Mouse (Mus musculus) forebrain, embryonic 15.5 days (tissue): ENCODE results near the gene Cebpb. TPM values are rescaled to one million over a fixed set of nuclear protein-coding genes. Genes with fewer than 3 reads are reported as not detected.
A peak's percentile ranks its signal among the peaks of the same experiment; 100 is the strongest.
"Not testable (repeated sequence)": the region's sequence is repeated elsewhere in the genome, so short reads cannot be mapped to it uniquely, and the experiment has no call there.

Experiments
- ATAC-seq: fragments of 200-750 bp; cut with Nextera tagmentation; replicated peaks from 2 replicates; pipeline ENCODE4 v1.8.0; 2017; ENCODE audit warnings: mild to moderate bottlenecking, moderate TSS enrichment, moderate library complexity
- H3K27ac ChIP-seq: fragments of 300-500 bp; sonication (generic); replicated peaks from 2 replicates; pipeline ENCODE4 v1.5.1; 2015; ENCODE audit warnings: mild to moderate bottlenecking, inconsistent platforms
- H3K27me3 ChIP-seq: fragments of 300-500 bp; sonication (generic); 2 replicates; pipeline ENCODE4 v1.6.1; 2015; ENCODE audit warnings: inconsistent platforms
- H3K36me3 ChIP-seq: fragments of 300-500 bp; sonication (generic); 2 replicates; pipeline ENCODE4 v1.6.1; 2015; ENCODE audit warnings: mild to moderate bottlenecking, inconsistent platforms
- H3K4me1 ChIP-seq: fragments of 300-500 bp; sonication (generic); 2 replicates; pipeline ENCODE4 v1.6.1; 2015; ENCODE audit warnings: inconsistent platforms
- H3K4me2 ChIP-seq: fragments of 300-500 bp; sonication (generic); replicated peaks from 2 replicates; pipeline ENCODE4 v1.6.1; 2015; ENCODE audit warnings: mild to moderate bottlenecking, inconsistent platforms
- H3K4me3 ChIP-seq: fragments of 300-500 bp; sonication (generic); 2 replicates; pipeline ENCODE4 v1.5.1; 2015; ENCODE audit warnings: mild to moderate bottlenecking, inconsistent platforms
- H3K9ac ChIP-seq: fragments of 300-500 bp; sonication (generic); replicated peaks from 2 replicates; pipeline ENCODE4 v1.6.1; 2015; ENCODE audit warnings: mild to moderate bottlenecking, inconsistent platforms
- H3K9me3 ChIP-seq: fragments of 300-500 bp; sonication (generic); 2 replicates; pipeline ENCODE4 v1.6.1; 2016; ENCODE audit warnings: inconsistent platforms
- WGBS: fragments of 180-500 bp; shearing (Covaris S2); methylation state at CpG from one replicate; pipeline ENCODE4 v1.1.7; 2015; ENCODE audit warnings: mixed read lengths; 5-methylcytosine and 5-hydroxymethylcytosine counted together
- polyA plus RNA-seq: library from polyadenylated mRNA; unstranded; fragments of >200 nt; fragmentation: Nextera tagmentation; extraction: Ambion mirVana; gene quantifications from 2 replicates; pipeline ENCODE4 v1.2.1, GENCODE M21; 2015

The Cebpb gene
- 1.6 and 1.8 TPM in 2 replicates for polyA plus RNA-seq

DNA sequence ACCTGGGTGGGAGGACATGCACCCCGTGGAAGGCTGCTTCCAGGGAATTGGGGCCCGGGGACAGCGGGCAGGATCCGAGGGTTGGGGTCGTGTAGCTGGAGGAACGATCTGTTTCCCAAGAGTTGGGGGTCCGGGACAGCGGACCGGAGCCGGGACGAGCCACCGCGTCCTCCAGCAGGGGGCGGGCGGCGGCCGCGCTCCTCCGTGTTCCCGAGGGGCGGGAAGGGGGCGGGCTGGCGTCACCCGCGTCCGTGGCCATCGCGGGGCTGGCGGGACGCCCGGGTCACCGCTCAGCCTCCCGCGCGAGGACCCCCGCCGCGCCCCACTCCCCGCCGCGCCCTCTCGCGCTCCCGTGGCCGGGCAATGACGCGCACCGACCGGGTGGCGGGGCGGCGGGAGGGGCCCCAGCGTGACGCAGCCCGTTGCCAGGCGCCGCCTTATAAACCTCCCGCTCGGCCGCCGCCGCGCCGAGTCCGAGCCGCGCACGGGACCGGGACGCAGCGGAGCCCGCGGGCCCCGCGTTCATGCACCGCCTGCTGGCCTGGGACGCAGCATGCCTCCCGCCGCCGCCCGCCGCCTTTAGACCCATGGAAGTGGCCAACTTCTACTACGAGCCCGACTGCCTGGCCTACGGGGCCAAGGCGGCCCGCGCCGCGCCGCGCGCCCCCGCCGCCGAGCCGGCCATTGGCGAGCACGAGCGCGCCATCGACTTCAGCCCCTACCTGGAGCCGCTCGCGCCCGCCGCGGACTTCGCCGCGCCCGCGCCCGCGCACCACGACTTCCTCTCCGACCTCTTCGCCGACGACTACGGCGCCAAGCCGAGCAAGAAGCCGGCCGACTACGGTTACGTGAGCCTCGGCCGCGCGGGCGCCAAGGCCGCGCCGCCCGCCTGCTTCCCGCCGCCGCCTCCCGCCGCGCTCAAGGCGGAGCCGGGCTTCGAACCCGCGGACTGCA lies at the start of gene Cebpb:
Gene Cebpb (plus strand): TSS at position 418 of the 954 bp plus-strand sequence.
- Histone ChIP-seq H3K4me2 (peak within 1 kb of the TSS; percentile 87), H3K27me3 (peaks cover 28% of the 10 kb centered on the region), H3K9me3 (no peaks in the 10 kb centered on the region), H3K4me1 (peaks cover 11% of the 10 kb centered on the region), H3K36me3 (no peaks in the 10 kb centered on the region), H3K27ac (no peak within 1 kb of the TSS), H3K4me3 (peak within 1 kb of the TSS; percentile 62), H3K9ac (peak within 1 kb of the TSS; percentile 43)
- 0% methylated on average over 116 of the region's 147 CpGs for WGBS
- peak; percentile 59 for ATAC-seq

DNA sequence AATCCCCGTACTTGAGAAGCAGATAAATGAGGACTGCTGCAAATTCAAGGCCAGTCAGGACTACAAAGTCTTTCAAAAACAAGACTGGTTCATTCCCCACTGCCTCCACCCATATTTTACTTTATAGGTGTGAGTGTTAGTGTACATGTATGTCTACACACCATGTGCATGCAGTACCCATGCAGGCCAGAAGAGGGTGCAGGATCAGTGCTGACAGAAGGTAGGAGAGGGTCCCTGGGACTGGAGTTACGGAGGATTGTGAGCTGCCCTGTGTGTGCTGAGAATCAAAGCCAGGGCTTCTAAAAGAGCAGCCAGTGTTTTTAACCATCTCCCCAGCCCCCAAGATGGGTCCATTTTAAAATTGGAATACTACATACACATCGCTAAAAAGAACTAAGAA lies 48.4 kb upstream of the Cebpb start:
- WGBS: 74% methylated on average over 3 of the region's 3 CpGs
- no peak for ATAC-seq
- no peaks in the 10 kb centered on the region for H3K9me3 ChIP-seq

DNA sequence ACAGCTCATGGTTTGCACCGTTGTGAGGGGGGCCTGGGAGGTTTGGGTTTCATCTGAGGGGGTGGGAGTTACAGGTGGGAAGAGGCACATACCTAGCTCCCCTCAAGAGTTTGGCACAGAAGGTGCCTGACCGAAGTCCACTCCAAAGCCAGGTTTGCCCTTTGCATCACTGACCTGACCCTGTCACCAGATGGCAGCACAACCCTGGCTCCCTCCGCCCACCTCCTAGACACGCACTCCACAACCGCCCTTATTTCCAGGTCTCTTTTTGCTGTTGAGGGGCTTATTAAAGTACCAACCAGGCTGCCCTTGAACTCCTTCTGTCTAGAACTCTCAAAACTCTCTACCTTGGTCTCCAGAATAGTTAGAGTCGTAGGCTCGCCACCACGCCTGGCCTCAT lies 47.4 kb upstream of the Cebpb start:
- H3K4me2 ChIP-seq: no peak overlapping the region
- no peak overlapping the region for H3K4me3 ChIP-seq
- ATAC-seq: no peak
- H3K4me1 ChIP-seq: no peaks in the 10 kb centered on the region
- no peaks in the 10 kb centered on the region for H3K9me3 ChIP-seq
- no peaks in the 10 kb centered on the region for H3K27me3 ChIP-seq
- no peak overlapping the region for H3K27ac ChIP-seq
- no peaks in the 10 kb centered on the region for H3K36me3 ChIP-seq
- 56% methylated on average over 8 of the region's 8 CpGs for WGBS
- no peak overlapping the region for H3K9ac ChIP-seq

More for the DNA sequence above, 48.4 kb upstream of the Cebpb start:
- no peaks in the 10 kb centered on the region for H3K27me3 ChIP-seq
- no peaks in the 10 kb centered on the region for H3K36me3 ChIP-seq
- no peak overlapping the region for H3K27ac ChIP-seq
- no peak overlapping the region for H3K9ac ChIP-seq
- H3K4me1 ChIP-seq: no peaks in the 10 kb centered on the region
- no peak overlapping the region for H3K4me2 ChIP-seq
- H3K4me3 ChIP-seq: no peak overlapping the region

DNA sequence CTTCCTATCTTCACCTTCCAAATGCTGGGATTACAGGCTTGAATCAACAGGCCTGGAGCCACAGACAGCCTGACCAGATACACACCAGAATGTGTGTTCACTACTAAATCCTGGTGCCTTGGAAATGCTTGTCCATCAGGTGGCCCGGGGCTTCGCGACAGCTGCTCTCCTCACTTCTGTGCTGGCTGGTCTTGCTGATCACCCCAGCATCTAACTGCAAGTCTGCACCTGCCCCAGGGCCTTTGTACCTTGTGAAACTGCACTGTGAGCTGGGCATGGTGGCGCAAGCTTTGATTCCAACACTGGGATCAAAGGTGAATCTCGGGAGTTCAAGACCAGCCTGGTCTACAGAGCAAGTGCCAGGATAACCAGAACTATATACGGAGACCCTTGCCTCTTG lies 46.6 kb upstream of the Cebpb start:
- H3K9ac ChIP-seq: no peak overlapping the region
- no peaks in the 10 kb centered on the region for H3K9me3 ChIP-seq
- no peak overlapping the region for H3K4me3 ChIP-seq
- WGBS: 93% methylated on average over 6 of the region's 6 CpGs
- no peaks in the 10 kb centered on the region for H3K4me1 ChIP-seq
- ATAC-seq: no peak
- H3K27me3 ChIP-seq: no peaks in the 10 kb centered on the region
- no peak overlapping the region for H3K27ac ChIP-seq
- no peaks in the 10 kb centered on the region for H3K36me3 ChIP-seq
- H3K4me2 ChIP-seq: no peak overlapping the region

DNA sequence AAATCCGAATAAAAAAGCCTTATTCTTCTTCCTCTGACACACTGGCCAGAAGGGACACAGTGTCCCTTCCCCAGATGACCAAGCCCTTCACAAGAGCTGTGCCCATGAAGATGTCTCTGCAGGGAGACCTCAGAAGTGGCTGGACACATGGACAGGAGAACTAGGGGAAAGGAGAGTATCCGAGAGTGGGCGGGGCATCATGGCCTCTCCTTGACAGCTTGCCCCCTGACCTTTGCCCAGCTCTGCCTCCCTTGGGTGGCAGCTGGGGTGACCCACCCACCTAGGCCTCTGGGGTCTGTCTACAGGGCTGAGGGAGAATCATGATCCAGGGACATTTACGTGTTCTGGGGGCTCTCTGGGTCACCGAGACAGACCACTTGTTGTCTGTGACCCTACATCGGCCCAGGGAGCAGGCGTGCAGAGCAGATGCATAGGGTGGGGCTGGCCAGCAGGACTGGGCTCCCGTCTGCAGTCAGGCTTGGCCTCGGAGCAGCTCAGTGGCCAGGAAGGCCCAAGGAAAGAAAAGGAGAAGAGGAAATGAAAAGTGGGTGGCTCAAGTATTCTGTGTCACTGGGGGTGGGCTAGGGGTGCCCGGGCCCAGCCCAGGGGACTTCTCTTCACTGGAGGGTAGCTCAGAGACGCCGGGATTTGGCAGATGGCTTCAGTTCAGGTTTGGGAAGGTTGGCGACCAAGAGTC lies 45.2 kb upstream of the Cebpb start:
- H3K4me2 ChIP-seq, H3K27ac ChIP-seq, H3K27me3 ChIP-seq, ATAC-seq, H3K4me3 ChIP-seq, H3K4me1 ChIP-seq, H3K9ac ChIP-seq, H3K36me3 ChIP-seq, H3K9me3 ChIP-seq: not testable (repeated sequence)
- 92% methylated on average over 13 of the region's 13 CpGs for WGBS

DNA sequence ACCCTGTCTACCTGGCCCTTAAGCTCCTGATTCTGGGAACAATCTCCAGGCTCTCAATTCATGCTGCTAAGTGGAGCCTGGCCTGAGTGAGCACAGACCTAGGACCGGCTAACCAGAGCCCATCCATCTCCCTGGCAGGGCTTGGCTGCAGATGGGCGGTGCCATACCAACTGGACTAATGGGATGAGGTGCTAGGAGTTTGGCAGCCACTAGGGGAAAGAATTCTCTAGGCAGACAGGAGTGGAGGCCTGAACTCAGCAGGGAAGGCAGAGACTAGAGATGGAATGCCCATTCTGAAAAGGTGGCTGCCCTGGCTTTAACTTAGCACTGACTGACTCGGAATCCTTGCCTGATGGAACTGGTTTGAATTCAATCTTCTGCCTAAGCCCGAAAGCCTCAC lies 42.3 kb upstream of the Cebpb start:
- 76% methylated on average over 4 of the region's 4 CpGs for WGBS
- H3K9me3 ChIP-seq: no peaks in the 10 kb centered on the region
- no peaks in the 10 kb centered on the region for H3K36me3 ChIP-seq
- H3K27ac ChIP-seq: no peak overlapping the region
- no peaks in the 10 kb centered on the region for H3K27me3 ChIP-seq
- H3K4me2 ChIP-seq: no peak overlapping the region
- no peak overlapping the region for H3K9ac ChIP-seq
- ATAC-seq: no peak
- no peak overlapping the region for H3K4me3 ChIP-seq
- H3K4me1 ChIP-seq: no peaks in the 10 kb centered on the region

DNA sequence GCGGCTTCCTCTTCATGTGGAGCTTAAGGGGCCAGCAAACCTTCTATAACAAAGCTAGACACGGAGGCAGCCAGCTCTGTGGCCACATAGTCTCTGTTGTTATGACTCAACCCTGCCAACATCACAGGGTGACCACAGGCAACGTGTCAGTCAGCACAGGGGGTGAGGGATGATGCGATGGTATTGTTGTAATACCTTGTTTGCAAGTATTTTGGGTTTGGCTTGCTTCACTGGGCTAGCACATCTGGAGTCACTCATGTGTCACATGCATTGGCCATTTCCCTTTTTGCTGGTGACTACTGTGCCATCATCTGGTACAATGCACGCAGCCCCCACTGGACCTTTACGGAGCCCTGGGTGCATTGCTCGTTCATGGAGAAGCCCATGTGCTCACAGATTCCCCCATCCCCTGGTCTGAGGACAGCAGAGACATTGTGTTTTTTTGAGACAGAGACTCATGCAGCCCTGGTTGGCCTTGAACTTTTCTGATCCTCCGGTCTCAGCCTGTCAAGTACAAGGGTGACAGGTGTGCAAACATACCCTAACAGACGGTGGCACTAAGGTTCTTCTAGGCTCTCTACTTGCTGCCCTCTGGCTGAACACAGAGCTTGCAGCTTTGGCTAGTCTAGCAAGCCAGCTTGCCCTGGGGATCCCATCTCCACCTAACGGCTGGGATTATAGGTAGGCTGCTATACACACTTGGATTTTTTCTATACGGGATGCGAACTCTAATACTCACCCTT lies 39.3 kb upstream of the Cebpb start:
- no peak for ATAC-seq
- no peak overlapping the region for H3K27ac ChIP-seq
- WGBS: 90% methylated on average over 12 of the region's 12 CpGs
- H3K4me3 ChIP-seq: no peak overlapping the region
- H3K4me1 ChIP-seq: no peaks in the 10 kb centered on the region
- H3K4me2 ChIP-seq: no peak overlapping the region
- H3K36me3 ChIP-seq: no peaks in the 10 kb centered on the region
- no peaks in the 10 kb centered on the region for H3K9me3 ChIP-seq
- H3K27me3 ChIP-seq: no peaks in the 10 kb centered on the region
- H3K9ac ChIP-seq: no peak overlapping the region

DNA sequence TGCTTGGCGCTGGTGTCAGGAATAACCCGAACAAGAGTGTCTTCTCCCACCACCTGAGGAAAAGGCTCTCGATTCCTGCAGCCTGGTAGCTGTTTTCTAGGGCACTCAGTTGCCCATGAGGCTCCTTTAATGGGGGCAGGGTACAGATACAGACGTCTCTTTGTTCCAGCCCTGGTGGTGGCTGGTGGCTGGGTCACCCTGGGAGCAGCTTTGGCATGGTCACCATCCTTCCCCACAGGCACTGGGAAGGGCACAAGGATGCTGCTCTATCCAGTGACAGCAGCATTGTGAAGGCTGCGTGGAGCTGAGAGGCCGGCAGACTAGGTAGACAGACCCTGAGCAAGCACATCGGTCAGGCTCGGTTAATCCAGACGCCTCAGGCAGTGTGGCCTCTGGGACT lies 37.1 kb upstream of the Cebpb start:
- Histone ChIP-seq H3K27me3 (no peaks in the 10 kb centered on the region), H3K27ac (no peak overlapping the region), H3K4me1 (no peaks in the 10 kb centered on the region), H3K36me3 (no peaks in the 10 kb centered on the region), H3K4me3 (no peak overlapping the region), H3K9ac (no peak overlapping the region), H3K9me3 (no peaks in the 10 kb centered on the region), H3K4me2 (no peak overlapping the region)
- no peak for ATAC-seq
- 81% methylated on average over 9 of the region's 9 CpGs for WGBS

DNA sequence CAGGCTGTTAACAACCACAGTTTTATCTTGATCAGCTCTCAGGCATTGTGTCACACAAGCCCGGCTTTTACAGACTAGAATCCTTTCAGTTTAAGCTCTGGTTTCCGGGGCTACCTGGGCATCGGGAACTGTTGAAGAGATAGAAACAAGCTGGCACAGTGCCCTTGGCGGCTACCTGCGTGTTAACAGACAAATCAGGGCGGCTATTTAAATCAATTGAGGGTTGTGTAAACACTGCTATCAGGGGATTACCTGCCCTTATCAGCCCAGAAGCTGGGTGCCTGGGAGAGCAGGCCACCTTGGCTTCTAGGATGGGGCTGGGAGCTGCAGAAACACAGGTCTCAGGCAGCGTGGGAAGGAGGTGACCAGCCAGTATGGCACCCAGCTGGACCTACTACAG lies 36.0 kb upstream of the Cebpb start:
- H3K9ac ChIP-seq: no peak overlapping the region
- no peaks in the 10 kb centered on the region for H3K27me3 ChIP-seq
- no peak for ATAC-seq
- no peak overlapping the region for H3K4me2 ChIP-seq
- H3K27ac ChIP-seq: no peak overlapping the region
- no peaks in the 10 kb centered on the region for H3K36me3 ChIP-seq
- H3K4me3 ChIP-seq: no peak overlapping the region
- no peaks in the 10 kb centered on the region for H3K9me3 ChIP-seq
- WGBS: 81% methylated on average over 7 of the region's 7 CpGs
- H3K4me1 ChIP-seq: no peaks in the 10 kb centered on the region

DNA sequence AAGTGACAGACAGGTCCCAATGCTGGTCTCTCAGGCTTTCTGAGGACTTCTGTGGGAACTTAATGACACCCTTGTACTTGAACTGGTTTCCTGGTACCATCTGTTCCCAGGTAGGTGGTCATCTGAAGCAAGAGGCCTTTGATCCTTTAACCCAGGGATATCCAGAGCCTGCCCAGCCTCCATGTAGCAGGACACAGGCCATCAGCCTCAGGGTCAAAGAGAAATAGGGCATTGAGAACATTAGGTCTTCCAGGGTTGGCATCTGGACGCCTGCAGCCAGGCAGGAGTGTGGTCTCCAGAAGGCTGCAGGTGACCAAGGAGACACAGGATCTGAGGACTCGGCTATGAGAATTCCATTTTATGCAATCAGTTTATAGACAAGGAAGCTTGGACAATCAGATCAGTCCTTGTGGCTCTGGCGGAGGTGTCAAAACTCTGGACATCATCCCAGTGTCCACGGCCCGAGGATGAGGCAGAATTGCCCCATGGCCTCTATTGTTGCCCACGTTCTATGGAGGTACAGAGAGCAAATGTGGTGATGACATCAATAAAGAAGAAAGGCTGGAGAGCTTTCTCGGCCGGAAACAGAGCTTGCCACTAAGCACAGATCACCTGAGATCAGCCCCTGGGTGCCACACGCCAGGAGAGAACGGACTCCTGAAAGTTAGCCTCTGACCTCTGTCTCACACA lies 33.7 kb upstream of the Cebpb start:
- no peak for ATAC-seq
- Histone ChIP-seq H3K4me3 (no peak overlapping the region), H3K4me1 (peaks cover 10% of the 10 kb centered on the region)

DNA sequence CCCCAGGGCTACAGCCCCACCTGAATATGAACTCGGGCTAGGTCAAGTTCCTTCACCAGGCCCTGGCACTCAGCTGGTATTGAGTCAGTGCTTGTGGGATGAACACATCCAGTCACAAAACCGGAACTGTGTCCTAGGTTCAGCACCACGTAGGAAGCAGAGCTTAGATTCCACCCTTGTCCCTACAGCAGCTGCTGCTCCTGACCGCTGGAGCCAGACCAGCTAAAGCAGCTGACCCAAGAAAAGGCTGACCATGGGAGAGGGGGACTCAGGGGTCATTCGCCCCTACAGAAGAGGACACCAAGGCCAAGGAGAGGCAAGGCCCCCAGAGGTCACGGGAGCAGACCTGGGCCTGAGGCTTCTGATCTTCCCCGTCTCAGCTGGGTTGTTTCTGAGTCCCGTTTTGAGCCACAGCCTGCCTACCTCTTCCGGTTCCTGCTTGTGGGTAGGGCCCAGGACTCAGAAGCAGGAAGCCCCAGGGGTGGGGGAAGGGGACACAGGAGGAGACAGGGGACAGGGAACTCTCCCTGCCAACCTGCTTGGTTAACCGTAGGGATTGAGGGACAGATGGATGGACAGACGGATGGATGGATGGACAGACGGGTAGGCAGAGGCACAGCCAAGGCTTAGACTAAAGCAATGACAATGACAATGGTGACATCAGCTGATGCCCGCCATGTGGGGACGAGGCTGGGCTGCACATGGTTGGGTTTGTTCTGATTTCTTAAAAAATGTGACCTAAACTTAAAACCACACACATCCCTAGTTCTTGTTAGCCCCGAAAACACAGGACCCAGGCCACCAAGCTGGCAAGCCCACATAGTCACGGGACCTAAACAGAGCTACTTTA lies 31.9 kb upstream of the Cebpb start:
- Histone ChIP-seq H3K4me3 (no peak overlapping the region), H3K9ac (no peak overlapping the region), H3K36me3 (no peaks in the 10 kb centered on the region), H3K4me1 (peaks cover 22% of the 10 kb centered on the region), H3K9me3 (no peaks in the 10 kb centered on the region), H3K27me3 (no peaks in the 10 kb centered on the region), H3K4me2 (no peak overlapping the region), H3K27ac (no peak overlapping the region)
- 87% methylated on average over 16 of the region's 16 CpGs for WGBS
- ATAC-seq: no peak

More for the DNA sequence above, 33.7 kb upstream of the Cebpb start:
- H3K9ac ChIP-seq: no peak overlapping the region
- no peaks in the 10 kb centered on the region for H3K36me3 ChIP-seq
- H3K27me3 ChIP-seq: no peaks in the 10 kb centered on the region
- 88% methylated on average over 10 of the region's 10 CpGs for WGBS
- no peak overlapping the region for H3K27ac ChIP-seq
- no peak overlapping the region for H3K4me2 ChIP-seq
- no peaks in the 10 kb centered on the region for H3K9me3 ChIP-seq
